Mouse (Mus musculus) frontal cortex, adult 2 months (tissue): ENCODE data around the gene Gm42420. TPM values are rescaled to one million over a fixed set of nuclear protein-coding genes. Genes with fewer than 3 reads are reported as not detected.

Experiments
- polyA plus RNA-seq: library from polyadenylated mRNA; depleted of rRNA; stranded (reverse); fragments of >200 nt; gene quantifications from 2 replicates; pipeline ENCODE4 v1.2.3, GENCODE M21; 2012; rRNA removed

Gene Gm42420
- polyA plus RNA-seq, 1 experiment = 2.2 TPM

Other genes starting within 250 kb of the Gm42420 start
- gene Slc37a3, start 208.1 kb upstream of the Gm42420 start, polyA plus RNA-seq = 30.6 and 34.8 TPM in 2 replicates
- 0.22 and 0.27 TPM in 2 replicates for gene Rab19, start 204.6 kb upstream of the Gm42420 start, polyA plus RNA-seq
- gene Mkrn1, start 165.3 kb upstream of the Gm42420 start, polyA plus RNA-seq = 102 and 108 TPM in 2 replicates
- 21.6 and 24.8 TPM in 2 replicates for gene Dennd2a, start 27.9 kb upstream of the Gm42420 start, polyA plus RNA-seq
- gene Adck2, start 11.9 kb upstream of the Gm42420 start, polyA plus RNA-seq = 20.5 and 22.7 TPM in 2 replicates
- 232 and 247 TPM in 2 replicates for gene Ndufb2, start 6.8 kb downstream of the Gm42420 start, polyA plus RNA-seq
- 36.9 and 38.2 TPM in 2 replicates for gene Braf, start 139.7 kb downstream of the Gm42420 start, polyA plus RNA-seq
- gene Mrps33, start 225.2 kb downstream of the Gm42420 start, polyA plus RNA-seq = 295 and 302 TPM in 2 replicates